ENCODE assay signal across 8 mouse cellular contexts in the genomic region with DNA sequence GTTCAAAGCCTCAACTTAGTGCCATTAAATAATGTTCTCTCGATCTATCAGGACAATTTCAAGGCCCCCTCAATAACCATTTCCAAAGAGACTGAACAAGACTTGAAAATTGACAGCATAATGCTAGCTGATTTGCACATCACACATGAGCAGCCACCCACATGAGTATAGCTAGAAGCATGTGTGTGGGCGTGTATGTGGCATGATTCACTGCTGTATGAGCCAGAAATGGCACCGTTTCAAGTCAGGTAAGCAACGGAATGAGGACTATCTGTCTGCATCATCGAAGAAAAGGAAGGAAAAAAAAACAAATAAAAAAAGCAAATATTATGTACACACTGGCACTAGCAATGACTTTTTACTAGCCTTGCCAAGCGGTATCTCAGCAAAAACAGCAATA. TPM values are rescaled to one million over a fixed set of nuclear protein-coding genes. Genes with fewer than 3 reads are reported as not detected.
A peak's percentile ranks its signal among the peaks of the same experiment; 100 is the strongest.
DNase-seq lines count a peak whose midpoint lies in the region; ATAC-seq and TF ChIP-seq lines count a peak whose summit lies in the region.

No protein-coding gene starts in this region.

- no peak overlapping the region for H3K27ac ChIP-seq in liver, embryonic 15.5 days (replicated peaks)
- H3K27ac ChIP-seq in intestine, postnatal 0 days (ENCODE audit: low read depth, low read length): no peak overlapping the region
- H3K27ac ChIP-seq in olfactory bulb, adult 2 months (ENCODE audit: insufficient read depth, low read depth, low read length): 0 out of 2 replicates have a peak overlapping the region, but pooled peaks have one; percentile 57

- no peak for TF ChIP-seq CTCF in intestine, postnatal 0 days (IDR thresholded peaks at IDR 0.05; ENCODE audit: low read depth)
- TF ChIP-seq CTCF in olfactory bulb, adult 2 months (IDR thresholded peaks at IDR 0.05; ENCODE audit: insufficient read depth, low read depth, low read length): no peak

- no peaks in the 10 kb centered on the region for H3K36me3 ChIP-seq in liver, embryonic 15.5 days (replicated peaks)
- no peaks in the 10 kb centered on the region for H3K36me3 ChIP-seq in intestine, postnatal 0 days (ENCODE audit: control insufficient read depth, insufficient read depth)

- H3K4me3 ChIP-seq in liver, embryonic 15.5 days (replicated peaks): no peak overlapping the region
- no peak overlapping the region for H3K4me3 ChIP-seq in intestine, postnatal 0 days (ENCODE audit: low read depth, low read length)
- no peak overlapping the region; the same call in 1 of the 2 replicates for H3K4me3 ChIP-seq in olfactory bulb, adult 2 months (ENCODE audit: insufficient read depth, low read depth, low read length)

- WGBS in liver, embryonic 15.5 days (ENCODE audit: insufficient replicate concordance): 52% methylated on average over 6 of the region's 6 CpGs
- WGBS in intestine, postnatal 0 days: 54% methylated on average over 6 of the region's 6 CpGs
- 31% methylated on average over 6 of the region's 6 CpGs for WGBS in olfactory bulb, adult 2 months

- peaks cover 6% of the 10 kb centered on the region; the same call in 1 of the 2 replicates for H3K27me3 ChIP-seq in liver, embryonic 15.5 days
- no peaks in the 10 kb centered on the region for H3K27me3 ChIP-seq in intestine, postnatal 0 days (replicated peaks; ENCODE audit: control insufficient read depth, insufficient read depth, low read length)

- DNase-seq in liver: no peak
- DNase-seq in cerebellum, postnatal 10 days: peak; percentile 46 to 60
- no peak for DNase-seq in thymus, postnatal 0 days (ENCODE audit: low spot score)
- DNase-seq in spleen, postnatal 4 days (ENCODE audit: low spot score in 2 of 2): no peak
- DNase-seq in kidney, adult 9 months: no peak

- H3K4me2 ChIP-seq in liver, embryonic 15.5 days: peak overlapping the region; percentile 15; the same call in 1 of the 2 replicates
- peak overlapping the region; percentile 27; the same call in 1 of the 2 replicates for H3K4me2 ChIP-seq in intestine, postnatal 0 days (replicated peaks; ENCODE audit: low read depth)

- ATAC-seq in liver, embryonic 15.5 days (ENCODE audit: insufficient read depth): no peak
- ATAC-seq in intestine, postnatal 0 days: no peak

- no peaks in the 10 kb centered on the region for H3K4me1 ChIP-seq in liver, embryonic 15.5 days (replicated peaks)
- 0 out of 2 replicates have a peak, but pooled peaks cover 3% of the 10 kb centered on the region for H3K4me1 ChIP-seq in intestine, postnatal 0 days (replicated peaks; ENCODE audit: control insufficient read depth, insufficient read depth, low read length)
- H3K4me1 ChIP-seq in olfactory bulb, adult 2 months (ENCODE audit: control insufficient read depth, insufficient read depth, low read length): no peaks in the 10 kb centered on the region

- TF ChIP-seq POLR2A in olfactory bulb, adult 2 months (IDR thresholded peaks at IDR 0.05; ENCODE audit: insufficient read depth, low read depth, low read length): no peak

- no peaks in the 10 kb centered on the region for H3K9me3 ChIP-seq in liver, embryonic 15.5 days (replicated peaks)
- H3K9me3 ChIP-seq in intestine, postnatal 0 days (ENCODE audit: control insufficient read depth): no peaks in the 10 kb centered on the region

- no peak overlapping the region for H3K9ac ChIP-seq in liver, embryonic 15.5 days
- no peak overlapping the region for H3K9ac ChIP-seq in intestine, postnatal 0 days (ENCODE audit: low read depth, low read length)

RNA-seq across cellular contexts. Expression of gene Arhgef9, which starts 32.5 kb away (rescaled TPM):
- 1.1 and 1.7 TPM in 2 replicates for polyA plus RNA-seq in liver, embryonic 15.5 days (2015; fragmentation: Nextera tagmentation; extraction: Ambion mirVana)
- polyA plus RNA-seq in intestine, postnatal 0 days (2015; fragmentation: Nextera tagmentation; extraction: Ambion mirVana): 2.8 and 3.1 TPM in 2 replicates
- 190 TPM in 1 of 2 replicates, not detected in the other for polyA plus RNA-seq in olfactory bulb, adult 2 months (2012; ENCODE audit: insufficient read depth, insufficient read length, low replicate concordance, missing spikeins)
- 2.2 and 2.3 TPM in 2 replicates for polyA plus RNA-seq in thymus, postnatal 0 days (2015; fragmentation: Nextera tagmentation; extraction: Ambion mirVana)

Comparison
In these comparisons a context has a peak if more than half of its experiments do, and no peak if none do; other contexts are left out.
1. DNase-seq: peak in cerebellum, postnatal 10 days (2 of 2); none in liver (single experiment), thymus, postnatal 0 days (single experiment), spleen, postnatal 4 days (0 of 2) and kidney, adult 9 months (single experiment).
2. RNA of gene Arhgef9, which starts 32.5 kb away (polyA plus RNA-seq): 190 TPM in olfactory bulb, adult 2 months; 2.8 to 3.1 TPM in intestine, postnatal 0 days, 2.2 to 2.3 TPM in thymus, postnatal 0 days and 1.1 to 1.7 TPM in liver, embryonic 15.5 days; every median in the first group is over 10 times any median in the second.